Mouse (Mus musculus) stomach, postnatal 0 days (tissue): ENCODE measurements around the gene Tiparp. TPM values are rescaled to one million over a fixed set of nuclear protein-coding genes. Genes with fewer than 3 reads are reported as not detected.
A peak's percentile ranks its signal among the peaks of the same experiment; 100 is the strongest.

ENCODE experiments used
- ATAC-seq: fragments of 200-750 bp; cut with Nextera tagmentation; 2 replicates; pipeline ENCODE4 v1.8.0; 2017; ENCODE audit not compliant: low FRiP score, low TSS enrichment
- DNase-seq: peaks from one replicate; pipeline ENCODE4 v3.0.0-alpha.2; 2016; ENCODE audit warnings: low spot score
- H3K27ac ChIP-seq: fragments of 300-500 bp; sonication (generic); replicated peaks from 2 replicates; pipeline ENCODE4 v1.5.1; 2014; ENCODE audit warnings: mild to moderate bottlenecking, control low read depth
- H3K27me3 ChIP-seq: fragments of 300-500 bp; sonication (generic); 2 replicates; pipeline ENCODE4 v1.6.1; 2014; ENCODE audit warnings: low read length; ENCODE audit not compliant: control insufficient read depth, insufficient read depth
- H3K36me3 ChIP-seq: fragments of 300-500 bp; sonication (generic); 2 replicates; pipeline ENCODE4 v1.6.1; 2014; ENCODE audit warnings: low read length, mixed read lengths; ENCODE audit not compliant: control insufficient read depth, insufficient read depth
- H3K4me1 ChIP-seq: fragments of 300-500 bp; sonication (generic); replicated peaks from 2 replicates; pipeline ENCODE4 v1.6.1; 2014; ENCODE audit warnings: antibody characterized with exemption; ENCODE audit not compliant: control insufficient read depth, insufficient read depth
- H3K4me2 ChIP-seq: fragments of 300-500 bp; sonication (generic); replicated peaks from 2 replicates; pipeline ENCODE4 v1.6.1; 2014; ENCODE audit warnings: low read depth, mild to moderate bottlenecking, control low read depth, moderate library complexity
- H3K4me3 ChIP-seq: fragments of 300-500 bp; sonication (generic); 2 replicates; pipeline ENCODE4 v1.5.1; 2014; ENCODE audit warnings: low read depth, low read length, control low read depth
- H3K9ac ChIP-seq: fragments of 300-500 bp; sonication (generic); 2 replicates; pipeline ENCODE4 v1.6.1; 2014; ENCODE audit warnings: mild to moderate bottlenecking, low read length, control low read depth, mixed read lengths
- H3K9me3 ChIP-seq: fragments of 300-500 bp; sonication (generic); 2 replicates; pipeline ENCODE4 v1.6.1; 2016; ENCODE audit warnings: low read length; ENCODE audit not compliant: control insufficient read depth
- CTCF ChIP-seq: IDR thresholded peaks from 2 replicates; pipeline ENCODE4 v1.5.1; 2016; ENCODE audit warnings: antibody characterized with exemption, low read depth, mild to moderate bottlenecking, moderate library complexity
- EP300 ChIP-seq: optimal IDR thresholded peaks from 2 replicates; pipeline ENCODE3; 2016; ENCODE audit warnings: antibody characterized with exemption
- WGBS: fragments of 180-500 bp; shearing (Covaris S2); extraction: QIAGEN DNeasy Blood & Tissue Kit; methylation state at CpG from one replicate; pipeline ENCODE4 v1.1.7; 2014; 5-methylcytosine and 5-hydroxymethylcytosine counted together
- polyA plus RNA-seq: library from polyadenylated mRNA; unstranded; fragments of >200 nt; fragmentation: Nextera tagmentation; extraction: Ambion mirVana; gene quantifications from 2 replicates; pipeline ENCODE4 v1.2.1, GENCODE M21; 2015

The Tiparp gene
- polyA plus RNA-seq, 1 experiment from 2014 or later = 19.8 TPM

- Histone ChIP-seq H3K4me1 (no peaks in the 10 kb centered on the region), H3K4me3 (no peak overlapping the region), H3K9me3 (no peaks in the 10 kb centered on the region), H3K27ac (no peak overlapping the region), H3K27me3 (no peaks in the 10 kb centered on the region), H3K9ac (no peak overlapping the region), H3K36me3 (no peaks in the 10 kb centered on the region), H3K4me2 (no peak overlapping the region)
- TF ChIP-seq CTCF = peak; percentile 19; the same call in 1 of the 2 replicates
- no peak for TF ChIP-seq EP300
- ATAC-seq (no peak), DNase-seq (no peak)
- 78% methylated on average over 3 of the region's 3 CpGs for WGBS
Observed at GRCm38 (mm10) chr3:65525731-65526130, 2.5 kb upstream of the Tiparp start.

- Histone ChIP-seq H3K4me3 (peak overlapping the region; percentile 93), H3K36me3 (no peaks in the 10 kb centered on the region), H3K9me3 (no peaks in the 10 kb centered on the region), H3K9ac (no peak overlapping the region), H3K27me3 (no peaks in the 10 kb centered on the region), H3K4me1 (no peaks in the 10 kb centered on the region), H3K4me2 (peak overlapping the region; percentile 59), H3K27ac (no peak overlapping the region)
- DNase-seq (no peak), ATAC-seq (no peak)
- WGBS = 10% methylated on average over 3 of the region's 3 CpGs
- TF ChIP-seq EP300 = no peak
- TF ChIP-seq CTCF = no peak
Observed at GRCm38 (mm10) chr3:65527196-65527595, 1.0 kb upstream of the Tiparp start.

- H3K9me3 ChIP-seq = no peaks in the 10 kb centered on the region
- 2% methylated on average over 82 of the region's 97 CpGs for whole genome bisulfite sequencing
- peak; percentile 58 for ATAC-seq
- H3K9ac ChIP-seq = peak overlapping the region; percentile 93
- no peaks in the 10 kb centered on the region for H3K36me3 ChIP-seq
- H3K27me3 ChIP-seq = no peaks in the 10 kb centered on the region
- TF ChIP-seq CTCF = peak; percentile 69
- no peak for TF ChIP-seq EP300
- no peaks in the 10 kb centered on the region for H3K4me1 ChIP-seq
- peak overlapping the region; percentile 96 for H3K27ac ChIP-seq
- H3K4me3 ChIP-seq = peak overlapping the region; percentile 93
- H3K4me2 ChIP-seq = peak overlapping the region; percentile 79
- DNase-seq = peak; percentile 77
Observed at GRCm38 (mm10) chr3:65528614-65529470, 632 bp downstream of the Tiparp start.

- H3K4me1 ChIP-seq = no peaks in the 10 kb centered on the region
- peak overlapping the region; percentile 93 for H3K9ac ChIP-seq
- no peak for TF ChIP-seq CTCF
- no peak for TF ChIP-seq EP300
- WGBS = 3% methylated on average over 19 of the region's 19 CpGs
- H3K27me3 ChIP-seq = no peaks in the 10 kb centered on the region
- peak overlapping the region; percentile 96 for H3K27ac ChIP-seq
- DNase-seq (peak; percentile 58), ATAC-seq (peak; percentile 38)
- H3K4me3 ChIP-seq = peak overlapping the region; percentile 93
- no peaks in the 10 kb centered on the region for H3K9me3 ChIP-seq
- peak overlapping the region; percentile 79 for H3K4me2 ChIP-seq
- H3K36me3 ChIP-seq = no peaks in the 10 kb centered on the region
Observed at GRCm38 (mm10) chr3:65529471-65530215, 1.4 kb downstream of the Tiparp start.

GRCm38 (mm10) chr3:65533014-65533413 is 4.8 kb downstream of the Tiparp start:
- TF ChIP-seq CTCF (no peak), EP300 (no peak)
- no peak overlapping the region for H3K4me3 ChIP-seq
- H3K9me3 ChIP-seq = no peaks in the 10 kb centered on the region
- no peak overlapping the region for H3K9ac ChIP-seq
- no peak overlapping the region for H3K27ac ChIP-seq
- H3K36me3 ChIP-seq = no peaks in the 10 kb centered on the region
- no peak for ATAC-seq
- WGBS = 95% methylated on average over 2 of the region's 2 CpGs
- H3K4me1 ChIP-seq = no peaks in the 10 kb centered on the region
- DNase-seq = no peak
- no peak overlapping the region for H3K4me2 ChIP-seq
- H3K27me3 ChIP-seq = no peaks in the 10 kb centered on the region
